Mouse (Mus musculus) fat pad, adult 2 months (tissue): ENCODE measurements around the gene Krt39.

Source experiments
- DNase-seq: peaks from one replicate; pipeline ENCODE4 v3.0.0-alpha.2; 2011; ENCODE audit warnings: low read depth, low spot score; ENCODE audit errors: extremely low read depth

The Krt39 gene

GRCm38 (mm10) chr11:99472405-99472804 lies 48.7 kb downstream of the Krt39 start:
- no peak for DNase-seq

GRCm38 (mm10) chr11:99471946-99472345 lies 49.2 kb downstream of the Krt39 start:
- no peak for DNase-seq

DNA sequence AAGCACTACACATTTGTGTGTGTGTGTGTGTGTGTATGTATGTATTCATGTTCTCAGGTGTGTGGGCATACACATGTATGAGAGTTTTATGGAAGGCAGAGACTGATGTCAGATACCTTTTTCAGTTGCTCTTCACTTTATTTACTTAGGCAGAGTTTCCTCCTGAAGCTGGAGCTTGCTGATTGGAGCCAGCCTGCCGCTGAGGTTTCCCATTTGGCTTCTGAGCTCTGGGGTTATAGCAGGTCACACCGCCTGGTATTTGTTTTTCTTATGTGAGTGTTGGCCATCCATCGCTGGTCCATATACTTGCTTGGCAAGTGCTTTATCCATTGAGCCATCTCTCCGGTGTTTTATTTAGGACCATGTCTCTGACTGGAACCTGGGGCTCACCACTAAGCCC lies 51.9 kb downstream of the Krt39 start:
- no peak for DNase-seq

- DNase-seq: no peak
Measured at GRCm38 (mm10) chr11:99468566-99468965, 52.6 kb downstream of the Krt39 start.

GRCm38 (mm10) chr11:99466316-99466715 lies 54.8 kb downstream of the Krt39 start:
- no peak for DNase-seq

DNA sequence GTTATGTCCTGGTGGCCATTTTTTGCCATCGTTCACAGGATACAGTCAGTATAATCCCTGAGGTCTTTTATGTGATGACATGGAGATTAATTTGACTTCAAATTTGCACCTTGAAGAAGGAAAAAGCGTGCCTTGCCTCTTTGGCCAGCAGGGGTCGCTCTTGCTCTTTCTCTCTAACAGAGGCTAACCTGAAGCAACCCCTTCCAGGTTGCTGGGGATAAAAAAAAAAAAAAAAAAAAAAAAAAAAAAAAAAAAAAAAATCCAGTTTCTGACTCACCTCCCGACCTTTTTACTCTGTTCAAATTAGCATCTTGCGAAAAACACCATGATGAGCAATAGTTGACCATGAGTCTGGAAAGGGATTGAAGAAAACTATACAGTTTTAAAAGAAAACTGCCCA lies 56.3 kb downstream of the Krt39 start:
- DNase-seq: no peak
